Mouse (Mus musculus) T-cell, adult 2 months (primary cell): Measurements from ENCODE around the gene Dchs2.
"Not testable (repeated sequence)": the region's sequence is repeated elsewhere in the genome, so short reads cannot be mapped to it uniquely, and the experiment has no call there.

Experiments used
- DNase-seq: peaks from one replicate; pipeline ENCODE4 v3.0.0; 2022; ENCODE audit warnings: low spot score

The Dchs2 gene

DNA sequence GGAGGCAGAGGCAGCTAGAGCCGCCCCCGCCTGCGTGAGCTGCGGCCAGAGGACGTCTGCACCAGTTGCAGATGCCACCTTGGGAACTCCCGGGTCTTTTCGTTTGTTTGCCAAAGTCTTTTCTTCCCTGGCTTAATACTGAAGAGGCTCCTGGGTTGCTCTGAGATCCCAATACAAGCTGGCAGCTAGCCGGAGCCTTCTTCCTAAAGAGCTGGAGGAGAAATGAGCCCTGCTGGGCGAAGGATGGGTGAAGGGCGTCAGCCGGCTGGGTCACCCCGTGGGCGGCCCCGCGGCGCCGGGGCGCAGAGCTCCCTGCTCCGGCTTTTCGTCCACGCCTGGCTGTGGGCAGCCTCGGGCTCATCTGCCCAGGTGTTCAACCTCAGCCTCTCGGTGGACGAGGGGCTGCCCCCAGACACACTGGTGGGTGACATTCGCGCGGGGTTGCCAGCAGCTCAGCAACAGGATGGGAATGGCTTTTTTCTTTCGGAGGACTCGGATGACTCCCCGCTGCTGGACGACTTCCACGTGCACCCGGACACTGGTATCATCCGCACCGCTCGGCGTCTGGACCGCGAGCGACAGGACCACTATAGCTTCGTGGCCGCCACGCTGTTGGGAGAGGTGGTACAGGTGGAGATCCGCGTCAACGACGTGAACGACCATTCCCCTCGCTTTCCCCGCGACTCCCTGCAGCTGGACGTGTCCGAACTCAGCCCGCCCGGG, at the start of gene Dchs2:
Dchs2 (plus strand) TSS at position 223 of the 723 bp plus-strand sequence.
- DNase-seq: no peak

DNA sequence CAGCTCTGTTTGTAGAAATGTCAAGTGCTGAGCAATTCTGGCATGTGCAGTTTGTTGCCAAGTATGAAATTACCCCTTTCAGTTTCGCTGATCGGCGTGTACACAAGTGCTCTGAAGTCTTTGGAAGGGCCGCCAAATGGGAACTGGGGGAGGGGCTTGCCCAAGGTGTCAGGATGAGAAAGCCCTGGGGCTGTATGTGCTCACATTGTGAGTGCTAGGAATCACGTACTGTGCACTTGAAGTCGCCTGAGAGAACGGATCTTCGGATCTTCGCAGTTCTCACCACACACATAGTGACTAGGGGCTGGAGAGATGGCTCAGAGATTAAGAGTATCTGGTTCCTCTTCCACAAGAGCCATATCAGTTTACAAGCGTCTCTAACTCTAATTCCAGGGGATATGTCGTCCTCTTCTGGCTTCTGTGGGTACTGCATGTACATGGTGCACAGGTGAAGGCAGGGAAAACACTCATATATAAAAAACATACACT, 47.1 kb upstream of the Dchs2 start:
- peak; percentile 45 for DNase-seq

DNA sequence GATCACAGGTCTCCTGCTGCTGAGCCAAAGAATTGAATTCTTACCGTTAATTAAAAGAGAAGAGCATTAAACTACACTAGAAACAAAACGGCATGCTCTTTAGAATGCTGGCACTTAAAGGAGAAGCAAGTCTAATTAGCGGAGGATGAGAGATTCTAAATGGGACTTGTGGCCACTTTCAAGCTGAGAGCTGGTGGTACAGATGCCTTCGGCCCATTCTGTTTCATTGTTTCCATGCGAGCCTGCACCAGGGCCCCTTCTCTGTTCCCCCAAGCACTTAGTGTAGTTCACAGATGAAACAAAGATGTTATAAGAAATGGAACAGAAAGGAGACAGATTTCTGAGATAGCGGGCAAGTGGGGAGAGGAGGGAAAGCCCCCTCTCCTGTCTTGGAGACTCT, 30.2 kb upstream of the Dchs2 start:
- no peak for DNase-seq

GRCm38 (mm10) chr3:83098546-83099034, 29.2 kb upstream of the Dchs2 start:
- no peak for DNase-seq

DNA sequence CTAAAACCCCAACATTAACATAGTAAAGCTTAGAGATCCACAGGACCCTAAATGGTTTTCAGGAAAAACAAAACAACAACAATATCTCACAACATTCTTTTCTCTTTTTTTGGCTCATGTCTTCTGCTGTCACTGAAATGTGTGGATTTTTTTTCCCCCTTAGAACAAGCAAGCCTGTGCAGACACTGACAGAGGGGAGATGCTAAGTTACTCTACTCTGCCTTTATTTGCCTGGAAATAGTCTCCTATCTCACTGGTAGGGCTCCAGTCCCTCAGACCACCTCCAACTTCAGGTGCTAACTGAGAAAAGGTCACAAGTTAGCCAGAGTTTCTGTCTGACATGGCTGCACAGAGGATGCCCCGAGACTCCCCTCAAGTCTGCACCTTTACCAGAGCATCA, 28.6 kb upstream of the Dchs2 start:
- DNase-seq: no peak

GRCm38 (mm10) chr3:83099651-83100050, 28.1 kb upstream of the Dchs2 start:
- no peak for DNase-seq

DNA sequence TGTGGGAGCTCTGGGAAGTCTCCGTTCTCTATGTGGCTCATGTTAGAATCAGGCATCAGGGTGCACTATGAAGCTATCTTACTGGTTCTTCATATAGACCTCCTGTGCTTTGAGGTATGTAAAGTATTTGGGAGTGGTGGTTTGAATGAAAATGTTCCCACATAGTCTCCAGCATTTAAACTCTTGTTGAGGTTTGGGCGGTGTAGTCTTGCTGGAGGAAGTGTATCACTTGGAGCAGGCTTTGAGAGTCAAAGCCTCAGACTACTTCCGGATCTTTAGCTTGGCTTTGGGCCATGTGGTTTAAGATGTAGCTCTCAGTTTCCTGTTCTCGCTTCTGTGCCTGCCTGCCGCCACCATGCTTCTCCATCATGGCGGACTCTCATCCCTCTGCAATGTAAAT, 25.5 kb upstream of the Dchs2 start:
- DNase-seq: no peak

DNA sequence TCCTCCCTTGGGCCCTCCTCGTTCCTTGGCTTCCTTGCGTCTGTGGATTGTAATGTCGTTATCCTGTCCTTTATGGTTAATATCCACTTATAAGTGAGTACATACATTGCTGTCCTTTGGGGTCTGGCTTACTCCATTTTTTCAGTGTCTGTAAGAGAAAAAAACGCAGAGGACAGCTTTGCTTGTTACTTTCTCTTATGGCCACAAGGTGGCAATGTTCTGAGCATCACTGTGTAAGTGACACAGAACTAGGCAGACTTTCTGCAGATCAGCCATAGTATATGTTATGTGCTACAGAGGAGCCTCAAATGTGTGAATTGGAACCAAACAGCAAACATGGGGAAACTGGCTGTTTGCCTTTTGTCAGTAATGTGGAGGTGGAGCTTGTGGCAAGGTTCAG, 17.6 kb upstream of the Dchs2 start:
- no peak for DNase-seq

GRCm38 (mm10) chr3:83111485-83112261, 16.1 kb upstream of the Dchs2 start:
- DNase-seq: no peak

DNA sequence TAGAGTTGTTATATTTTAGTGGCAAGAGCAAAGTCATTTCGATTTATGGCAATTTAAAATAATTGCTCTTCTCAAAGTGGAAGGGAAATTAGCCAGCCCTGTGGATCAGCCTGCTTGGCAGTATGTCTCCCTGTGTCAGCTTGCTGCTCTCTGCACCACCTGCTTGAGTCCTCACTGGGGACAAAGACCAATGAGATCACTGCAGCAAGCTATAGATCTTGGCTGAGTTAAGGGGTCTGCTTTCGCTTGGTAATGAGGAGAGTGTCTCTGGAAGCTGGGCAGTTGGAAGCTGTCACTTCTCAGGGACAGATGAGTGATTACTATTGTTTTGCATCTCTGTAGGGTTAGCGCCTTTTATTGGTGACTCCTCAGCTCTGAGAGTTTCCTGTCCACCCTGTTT, 14.9 kb upstream of the Dchs2 start:
- no peak for DNase-seq

DNA sequence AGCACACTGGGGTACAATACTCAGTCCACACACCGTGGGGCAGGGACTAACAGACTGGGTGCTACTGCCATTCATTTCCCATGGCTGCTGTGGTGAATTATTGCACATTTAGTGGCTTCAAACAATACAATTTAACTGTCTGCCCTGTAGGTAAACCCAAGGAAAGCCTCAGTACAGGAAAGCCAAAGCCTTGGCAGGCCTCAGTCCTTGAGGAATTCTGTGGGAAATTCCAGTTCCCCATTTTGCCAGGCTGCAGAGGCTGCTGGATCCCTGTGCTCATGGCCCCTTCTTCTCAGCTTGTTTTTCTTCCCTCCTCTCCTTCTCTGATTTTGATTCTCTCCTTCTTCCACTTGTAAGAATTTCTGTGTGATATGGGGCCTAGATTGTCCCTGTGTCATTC, 12.8 kb upstream of the Dchs2 start:
- DNase-seq: no peak

- DNase-seq: no peak
These were observed 10.2 kb upstream of the Dchs2 start for GRCm38 (mm10) chr3:83117592-83117991.

- not testable (repeated sequence) for DNase-seq
These were observed 3.8 kb upstream of the Dchs2 start for GRCm38 (mm10) chr3:83123945-83124344.

- DNase-seq: no peak
These were observed 541 bp upstream of the Dchs2 start for GRCm38 (mm10) chr3:83127088-83127725.

DNA sequence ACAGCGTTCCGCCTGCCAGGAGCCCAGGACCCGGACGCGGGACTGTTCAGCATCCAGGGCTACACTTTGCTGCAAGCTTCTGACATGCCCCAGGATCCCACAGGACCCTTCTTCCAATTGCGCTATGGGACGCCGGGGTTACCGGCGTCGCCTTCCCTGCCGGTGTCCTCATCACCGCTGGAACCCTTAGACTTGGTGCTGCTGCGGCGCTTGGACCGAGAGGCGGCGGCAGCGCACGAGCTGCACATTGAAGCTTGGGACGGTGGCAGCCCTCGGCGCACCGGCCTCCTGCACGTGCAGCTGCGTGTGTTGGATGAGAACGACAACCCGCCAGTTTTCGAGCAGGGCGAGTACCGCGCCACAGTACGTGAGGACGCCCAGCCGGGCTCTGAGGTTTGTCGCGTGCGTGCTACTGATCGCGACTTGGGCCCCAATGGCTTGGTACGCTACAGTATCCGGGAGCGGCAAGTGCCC, 738 bp downstream of the Dchs2 start:
- no peak for DNase-seq

DNA sequence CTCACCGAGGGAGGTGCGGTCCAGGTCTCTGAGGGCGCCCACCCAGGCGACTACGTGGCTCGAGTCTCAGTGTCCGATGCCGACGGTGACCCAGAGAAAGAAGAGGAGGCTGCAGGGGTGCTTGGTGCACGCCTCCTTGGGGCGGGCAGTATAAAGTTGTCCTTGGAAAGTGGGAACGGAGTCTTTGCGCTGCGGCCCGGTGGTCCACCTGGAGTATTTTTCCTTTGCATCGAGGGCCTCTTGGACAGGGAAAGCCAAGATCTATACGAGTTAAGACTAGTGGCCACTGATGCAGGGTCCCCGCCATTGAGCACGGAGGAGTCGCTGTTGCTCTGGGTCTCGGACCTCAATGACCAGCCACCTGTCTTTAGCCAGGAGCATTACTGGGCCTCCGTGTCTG, 1.4 kb downstream of the Dchs2 start:
- DNase-seq: no peak

DNA sequence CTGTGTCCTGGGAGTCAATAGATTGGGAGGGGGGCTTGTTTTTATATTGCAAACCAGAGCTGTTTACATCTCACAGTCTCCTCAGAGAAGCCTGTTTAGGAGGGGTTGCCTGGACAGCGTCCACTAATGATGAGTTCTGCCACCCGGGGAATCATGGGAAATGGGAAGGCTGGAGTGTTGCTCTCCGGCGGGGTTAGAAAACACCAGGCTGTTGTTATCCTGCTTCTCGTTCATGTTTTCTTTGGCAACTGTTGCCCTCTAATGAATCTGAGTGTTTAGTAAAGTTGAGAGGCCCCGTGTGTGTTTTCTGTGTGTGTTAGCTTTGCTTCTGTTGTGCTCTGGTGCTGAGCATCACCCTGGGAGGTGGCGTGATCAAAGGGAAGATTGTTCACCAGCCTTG, 8.7 kb downstream of the Dchs2 start:
- DNase-seq: no peak

- DNase-seq: no peak
These were observed 11.1 kb downstream of the Dchs2 start for GRCm38 (mm10) chr3:83138820-83139219.

- no peak for DNase-seq
These were observed 17.9 kb downstream of the Dchs2 start for GRCm38 (mm10) chr3:83145610-83146009.

GRCm38 (mm10) chr3:83147273-83148054, 19.7 kb downstream of the Dchs2 start:
- DNase-seq: no peak

- DNase-seq: no peak
These were observed 20.3 kb downstream of the Dchs2 start for GRCm38 (mm10) chr3:83148055-83148447.

DNA sequence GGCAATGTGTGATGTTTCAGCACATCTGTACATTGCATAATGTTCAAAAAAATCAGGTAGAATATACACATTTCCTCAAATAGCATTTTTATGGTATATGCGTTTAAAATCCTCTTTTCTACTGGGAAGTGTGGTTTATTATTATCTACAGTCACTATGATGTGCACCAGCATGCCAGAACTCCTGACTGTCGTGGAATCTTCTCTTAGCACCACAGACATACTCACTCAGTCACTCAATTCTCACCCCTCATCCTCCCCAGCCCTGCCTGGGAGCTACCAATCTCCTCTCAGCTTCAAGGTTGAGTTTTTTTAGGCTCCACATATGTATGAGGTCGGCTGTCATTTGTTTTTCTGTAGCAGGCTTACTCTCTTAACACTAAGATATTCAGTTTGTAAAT, 20.8 kb downstream of the Dchs2 start:
- no peak for DNase-seq
